ENCODE assay signal across 11 mouse cellular contexts in genomic region chr4:140572376-140572775, GRCm38 (mm10).
DNase-seq lines count a peak whose midpoint lies in the region; ATAC-seq and TF ChIP-seq lines count a peak whose summit lies in the region.
"Had no signal": no experiment of that assay in that cellular context is flagged by ENCODE, and none has a peak within 500 bp of the region (broad histone marks: within the 10 kb centered on the region; RNA-seq: fewer than 3 reads in every experiment).

No protein-coding gene starts in this region.

- no peak overlapping the region for H3K4me2 ChIP-seq in heart, embryonic 11.5 days
- H3K4me2 ChIP-seq: midbrain, embryonic 12.5 days had no signal

- no peak overlapping the region for H3K9ac ChIP-seq in heart, embryonic 11.5 days (ENCODE audit: low read depth, low read length)
- H3K9ac ChIP-seq: midbrain, embryonic 12.5 days had no signal

- ATAC-seq in heart, embryonic 11.5 days (replicated peaks; ENCODE audit: insufficient number of reproducible peaks, low FRiP score, low TSS enrichment) = no peak
- ATAC-seq in megakaryocyte progenitor cell, adult 5-6 weeks (replicated peaks; ENCODE audit: poor library complexity) = peak; percentile 75
- ATAC-seq: inflammation-experienced regulatory T-cells, adult 6 months had no signal

- peak; percentile 51 to 75 for DNase-seq in heart, adult 18-20 months
- peak; percentile 24 to 29 for DNase-seq in lung, adult 18-20 months
- DNase-seq in lung, postnatal 14 days = no peak
- DNase-seq in midbrain, embryonic 10.5 days (ENCODE audit: low spot score) = no peak
- DNase-seq in thymus, postnatal 14 days = no peak
- DNase-seq: kidney, postnatal 25 days had no signal

- no peaks in the 10 kb centered on the region for H3K4me1 ChIP-seq in heart, embryonic 11.5 days (ENCODE audit: control insufficient read depth, insufficient read depth, low read length)
- H3K4me1 ChIP-seq in bone marrow macrophage, adult 2 months (ENCODE audit: control insufficient read depth, insufficient read depth, low read length) = peaks cover 63% of the 10 kb centered on the region
- H3K4me1 ChIP-seq in midbrain, embryonic 10.5 days = no peaks in the 10 kb centered on the region
- H3K4me1 ChIP-seq: midbrain, embryonic 12.5 days had no signal

- no peak overlapping the region for H3K4me3 ChIP-seq in heart, embryonic 11.5 days (ENCODE audit: low read depth, low read length)
- peak overlapping the region; percentile 3 for H3K4me3 ChIP-seq in bone marrow macrophage, adult 2 months (ENCODE audit: insufficient read depth, low read length)
- no peak overlapping the region for H3K4me3 ChIP-seq in midbrain, embryonic 10.5 days
- H3K4me3 ChIP-seq: midbrain, embryonic 12.5 days had no signal

- no peak for TF ChIP-seq CTCF in bone marrow macrophage, adult 2 months (IDR thresholded peaks at IDR 0.05; ENCODE audit: low read depth, low read length)

- no peak overlapping the region for H3K27ac ChIP-seq in heart, embryonic 11.5 days (ENCODE audit: low read depth, low read length)
- H3K27ac ChIP-seq in bone marrow macrophage, adult 2 months (ENCODE audit: insufficient read depth, low read depth, low read length) = peak overlapping the region; percentile 91
- H3K27ac ChIP-seq in midbrain, embryonic 10.5 days (replicated peaks) = no peak overlapping the region
- H3K27ac ChIP-seq: midbrain, embryonic 12.5 days had no signal

- 85% methylated on average over 17 of the region's 17 CpGs for WGBS in heart, embryonic 11.5 days (ENCODE audit: insufficient replicate concordance)
- WGBS in midbrain, embryonic 10.5 days = 92% methylated on average over 17 of the region's 17 CpGs

- H3K36me3 ChIP-seq in heart, embryonic 11.5 days (ENCODE audit: control insufficient read depth, insufficient read depth, low read length) = peaks cover 28% of the 10 kb centered on the region
- H3K36me3 ChIP-seq in midbrain, embryonic 10.5 days = peaks cover 100% of the 10 kb centered on the region

- no peaks in the 10 kb centered on the region for H3K9me3 ChIP-seq in heart, embryonic 11.5 days (replicated peaks; ENCODE audit: control insufficient read depth, low read length)
- peaks cover 5% of the 10 kb centered on the region; the same call in 1 of the 2 replicates for H3K9me3 ChIP-seq in midbrain, embryonic 10.5 days (replicated peaks)
- H3K9me3 ChIP-seq: midbrain, embryonic 12.5 days had no signal

- no peaks in the 10 kb centered on the region for H3K27me3 ChIP-seq in heart, embryonic 11.5 days (ENCODE audit: control insufficient read depth, insufficient read depth, low read length)
- no peaks in the 10 kb centered on the region for H3K27me3 ChIP-seq in midbrain, embryonic 10.5 days (ENCODE audit: low read depth, poor library complexity, severe bottlenecking)
- H3K27me3 ChIP-seq: midbrain, embryonic 12.5 days had no signal

- no peak for TF ChIP-seq POLR2A in bone marrow macrophage, adult 2 months (IDR thresholded peaks at IDR 0.05; ENCODE audit: borderline replicate concordance, low read depth, low read length)

Comparison
In these comparisons a context has a peak if more than half of its experiments do, and no peak if none do; other contexts are left out.
1. DNase-seq: peak in heart, adult 18-20 months (2 of 2) and lung, adult 18-20 months (2 of 2); none in lung, postnatal 14 days (single experiment), midbrain, embryonic 10.5 days (single experiment) and thymus, postnatal 14 days (single experiment).